Mouse (Mus musculus): ENCODE data around the gene Snd1. TPM values are rescaled to one million over a fixed set of nuclear protein-coding genes. Genes with fewer than 3 reads are reported as not detected.

Gene Snd1
- total and polyA plus RNA-seq, 3 experiments = 97.4 to 153 (median 109) TPM

DNA sequence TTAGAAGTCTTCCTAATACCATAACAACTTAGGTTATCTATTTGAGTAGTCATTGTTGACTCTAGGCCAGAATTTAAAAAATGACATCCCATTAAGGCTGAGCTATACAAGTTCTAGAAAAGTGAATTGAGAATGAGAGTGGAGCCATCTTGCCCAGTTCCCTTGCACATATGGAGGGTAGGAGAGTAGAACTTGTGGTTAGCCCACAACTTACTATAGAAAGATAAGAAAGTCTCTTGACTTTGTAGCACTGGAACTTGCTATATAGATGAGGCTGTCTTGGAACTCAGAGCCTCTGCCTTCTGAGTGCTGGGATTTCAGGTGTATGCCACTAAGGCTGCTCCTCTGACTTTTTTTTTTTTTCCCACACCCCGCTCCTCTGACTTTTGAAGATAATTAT is 46.5 kb downstream of the Snd1 start:
- Histone ChIP-seq H3K4me1 (ENCODE audit: insufficient read depth, low read depth, low read length) (peaks cover 8% of the 10 kb centered on the region), H3K36me3 (replicated peaks) (peaks cover 95% of the 10 kb centered on the region), H3K9me3 (replicated peaks) (no peaks in the 10 kb centered on the region), H3K27me3 (ENCODE audit: insufficient read depth, low read length) (no peaks in the 10 kb centered on the region), H3K4me3 (ENCODE audit: low read depth, low read length) (no peak overlapping the region)
- TF ChIP-seq CTCF (IDR thresholded peaks at IDR 0.05; ENCODE audit: low read depth, low read length) (no peak), GATA2 (IDR thresholded peaks at IDR 0.05; ENCODE audit: borderline replicate concordance, low read depth, low read length) (no peak), TAL1 (conservative IDR thresholded peaks at IDR 0.05; ENCODE audit: low read depth, low read length) (no peak), GATA1 (IDR thresholded peaks at IDR 0.05; ENCODE audit: borderline replicate concordance, low read length) (no peak), POLR2AphosphoS5 (IDR thresholded peaks at IDR 0.05; ENCODE audit: insufficient replicate concordance, low read depth, low read length) (no peak)
- ATAC-seq (ENCODE audit: extremely low read depth, insufficient number of reproducible peaks, low FRiP score, poor library complexity, severe bottlenecking) (no peak), DNase-seq (ENCODE audit: low spot score) (no peak)

DNA sequence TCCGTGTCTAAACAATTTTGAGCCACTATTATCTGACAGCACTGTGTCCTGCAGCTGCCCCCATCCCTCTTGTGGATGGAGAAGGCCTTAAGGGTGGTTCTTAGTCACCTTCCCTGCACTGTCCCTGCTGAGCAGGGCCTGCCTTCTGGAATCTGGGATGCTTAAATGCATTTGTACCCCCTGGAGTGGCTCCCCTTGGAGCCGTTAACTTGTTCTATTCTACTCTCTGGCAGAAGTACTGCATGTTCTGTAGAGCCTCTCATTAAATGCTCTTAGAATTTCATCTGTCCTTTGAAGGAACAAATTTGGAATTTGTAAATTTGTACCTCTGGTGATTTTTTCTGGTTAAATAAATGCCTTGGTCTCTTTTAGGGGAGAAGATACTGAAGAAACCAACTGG is 50.6 kb downstream of the Snd1 start:
- Histone ChIP-seq H3K4me1 (ENCODE audit: insufficient read depth, low read depth, low read length) (no peaks in the 10 kb centered on the region), H3K4me3 (ENCODE audit: low read depth, low read length) (no peak overlapping the region), H3K27me3 (ENCODE audit: insufficient read depth, low read length) (no peaks in the 10 kb centered on the region), H3K36me3 (replicated peaks) (peaks cover 94% of the 10 kb centered on the region), H3K9me3 (replicated peaks) (no peaks in the 10 kb centered on the region)
- ATAC-seq (ENCODE audit: extremely low read depth, insufficient number of reproducible peaks, low FRiP score, poor library complexity, severe bottlenecking) (no peak), DNase-seq (ENCODE audit: low spot score) (no peak)
- TF ChIP-seq GATA2 (IDR thresholded peaks at IDR 0.05; ENCODE audit: borderline replicate concordance, low read depth, low read length) = no peak
- TF ChIP-seq CTCF (IDR thresholded peaks at IDR 0.05; ENCODE audit: low read depth, low read length) = no peak
- TF ChIP-seq TAL1 (conservative IDR thresholded peaks at IDR 0.05; ENCODE audit: low read depth, low read length) = no peak
- TF ChIP-seq GATA1 (IDR thresholded peaks at IDR 0.05; ENCODE audit: borderline replicate concordance, low read length) = no peak
- no peak for TF ChIP-seq POLR2AphosphoS5 (IDR thresholded peaks at IDR 0.05; ENCODE audit: insufficient replicate concordance, low read depth, low read length)

- no peaks in the 10 kb centered on the region for H3K27me3 ChIP-seq (ENCODE audit: insufficient read depth, low read length)
- ATAC-seq (ENCODE audit: extremely low read depth, insufficient number of reproducible peaks, low FRiP score, poor library complexity, severe bottlenecking) (no peak), DNase-seq (ENCODE audit: low spot score) (no peak)
- no peaks in the 10 kb centered on the region for H3K4me1 ChIP-seq (ENCODE audit: insufficient read depth, low read depth, low read length)
- H3K9me3 ChIP-seq (replicated peaks) = peaks cover 2% of the 10 kb centered on the region; the same call in 1 of the 2 replicates
- no peak overlapping the region for H3K4me3 ChIP-seq (ENCODE audit: low read depth, low read length)
- H3K36me3 ChIP-seq (replicated peaks) = peaks cover 89% of the 10 kb centered on the region
- TF ChIP-seq GATA2 (IDR thresholded peaks at IDR 0.05; ENCODE audit: borderline replicate concordance, low read depth, low read length) = no peak
- TF ChIP-seq TAL1 (conservative IDR thresholded peaks at IDR 0.05; ENCODE audit: low read depth, low read length) = no peak
Observed at GRCm38 (mm10) chr6:28527459-28527858, 52.5 kb downstream of the Snd1 start.

DNA sequence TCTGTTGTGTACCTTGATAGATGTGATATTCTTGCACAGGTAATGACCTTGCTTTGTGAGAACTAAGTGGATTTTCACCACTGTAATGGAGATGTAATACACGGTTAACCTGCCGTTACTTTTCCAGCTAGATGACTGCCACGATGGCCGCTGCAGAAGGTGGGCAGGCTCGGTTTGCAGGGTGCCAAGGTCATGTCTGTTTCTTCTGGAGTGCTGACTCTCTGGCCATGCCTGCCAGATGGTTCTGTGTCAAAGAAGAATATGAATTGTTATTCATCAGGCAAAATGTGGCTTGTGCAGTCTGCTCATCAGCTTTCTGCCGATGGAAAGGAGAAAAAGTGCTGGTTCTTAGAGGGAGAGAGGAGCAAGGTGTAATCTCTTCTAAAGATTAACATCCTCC is 53.3 kb downstream of the Snd1 start:
- DNase-seq (ENCODE audit: low spot score) = no peak
- Histone ChIP-seq H3K27me3 (ENCODE audit: insufficient read depth, low read length) (no peaks in the 10 kb centered on the region), H3K4me3 (ENCODE audit: low read depth, low read length) (no peak overlapping the region), H3K36me3 (replicated peaks) (peaks cover 89% of the 10 kb centered on the region), H3K4me1 (ENCODE audit: insufficient read depth, low read depth, low read length) (no peaks in the 10 kb centered on the region), H3K9me3 (replicated peaks) (peaks cover 2% of the 10 kb centered on the region; the same call in 1 of the 2 replicates)
- TF ChIP-seq GATA1 (IDR thresholded peaks at IDR 0.05; ENCODE audit: borderline replicate concordance, low read length) (no peak), CTCF (IDR thresholded peaks at IDR 0.05; ENCODE audit: low read depth, low read length) (no peak), TAL1 (conservative IDR thresholded peaks at IDR 0.05; ENCODE audit: low read depth, low read length) (no peak), POLR2AphosphoS5 (IDR thresholded peaks at IDR 0.05; ENCODE audit: insufficient replicate concordance, low read depth, low read length) (no peak), GATA2 (IDR thresholded peaks at IDR 0.05; ENCODE audit: borderline replicate concordance, low read depth, low read length) (no peak)
- ATAC-seq (ENCODE audit: extremely low read depth, insufficient number of reproducible peaks, low FRiP score, poor library complexity, severe bottlenecking) = no peak

DNA sequence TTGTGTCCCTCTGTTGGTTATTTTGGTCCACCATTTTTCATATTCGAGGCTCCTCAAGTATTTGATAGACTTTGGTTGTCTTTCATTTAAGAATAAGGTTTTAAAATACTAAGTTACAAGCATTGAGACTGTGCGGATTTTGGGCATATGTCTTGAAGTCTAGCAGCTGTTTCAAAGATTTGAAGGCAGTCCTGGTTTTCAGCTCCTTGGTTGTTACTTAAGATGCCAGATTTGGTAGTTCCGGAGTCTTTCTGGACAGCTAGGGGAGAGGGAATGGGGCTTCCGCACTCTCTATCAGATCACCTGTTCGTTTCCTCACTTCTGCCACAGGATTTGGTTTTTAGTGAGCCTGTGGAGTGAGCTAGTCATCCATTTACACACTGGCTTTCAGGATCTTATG is 61.5 kb downstream of the Snd1 start:
- Histone ChIP-seq H3K9me3 (replicated peaks) (peaks cover under 1% of the 10 kb centered on the region; the same call in 1 of the 2 replicates), H3K4me3 (ENCODE audit: low read depth, low read length) (no peak overlapping the region), H3K4me1 (ENCODE audit: insufficient read depth, low read depth, low read length) (no peaks in the 10 kb centered on the region), H3K36me3 (replicated peaks) (peaks cover 83% of the 10 kb centered on the region), H3K27me3 (ENCODE audit: insufficient read depth, low read length) (no peaks in the 10 kb centered on the region)
- ATAC-seq (ENCODE audit: extremely low read depth, insufficient number of reproducible peaks, low FRiP score, poor library complexity, severe bottlenecking) (no peak), DNase-seq (ENCODE audit: low spot score) (no peak)
- no peak for TF ChIP-seq POLR2AphosphoS5 (IDR thresholded peaks at IDR 0.05; ENCODE audit: insufficient replicate concordance, low read depth, low read length)

DNA sequence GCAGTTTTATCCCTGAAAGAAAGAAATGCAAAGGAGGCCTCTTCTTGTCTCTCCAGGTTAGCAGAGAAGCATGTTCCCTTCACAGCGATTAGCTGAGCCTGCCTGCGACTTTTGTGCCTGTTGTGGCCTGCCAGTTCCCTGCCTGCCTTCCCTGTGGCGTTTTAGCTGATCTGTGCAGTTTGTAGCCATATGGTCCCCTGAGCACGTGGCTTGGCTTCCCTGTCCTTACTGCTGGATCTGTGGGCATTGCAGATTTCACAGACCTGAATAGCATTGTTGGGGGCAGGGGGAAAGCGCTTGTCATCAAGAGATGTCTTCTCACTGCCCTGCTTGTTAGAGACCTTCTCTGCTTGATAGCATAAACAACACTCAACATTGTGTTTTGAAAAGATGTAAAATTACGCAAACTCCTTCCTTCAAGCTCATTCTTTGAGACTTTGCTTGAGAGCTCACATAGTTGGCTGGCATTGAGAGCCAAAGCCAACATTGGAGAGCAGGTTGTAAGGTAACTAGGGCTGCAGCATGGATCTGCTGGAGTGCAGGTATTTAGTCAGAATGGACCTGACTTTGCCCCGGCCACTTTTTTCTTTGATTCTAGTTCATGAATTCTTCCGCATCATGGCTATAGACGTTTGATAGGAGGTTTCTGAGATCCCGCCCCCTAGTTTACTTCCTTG is 63.0 kb downstream of the Snd1 start:
- TF ChIP-seq CTCF (IDR thresholded peaks at IDR 0.05; ENCODE audit: low read depth, low read length) = no peak
- TF ChIP-seq POLR2AphosphoS5 (IDR thresholded peaks at IDR 0.05; ENCODE audit: insufficient replicate concordance, low read depth, low read length) = no peak
- TF ChIP-seq GATA2 (IDR thresholded peaks at IDR 0.05; ENCODE audit: borderline replicate concordance, low read depth, low read length) = no peak
- TF ChIP-seq GATA1 (IDR thresholded peaks at IDR 0.05; ENCODE audit: borderline replicate concordance, low read length) = no peak
- no peak for TF ChIP-seq TAL1 (conservative IDR thresholded peaks at IDR 0.05; ENCODE audit: low read depth, low read length)
- DNase-seq (ENCODE audit: low spot score) = no peak
- Histone ChIP-seq H3K36me3 (replicated peaks) (peaks cover 86% of the 10 kb centered on the region), H3K9me3 (replicated peaks) (no peaks in the 10 kb centered on the region), H3K27me3 (ENCODE audit: insufficient read depth, low read length) (no peaks in the 10 kb centered on the region), H3K4me1 (ENCODE audit: insufficient read depth, low read depth, low read length) (no peaks in the 10 kb centered on the region), H3K4me3 (ENCODE audit: low read depth, low read length) (no peak overlapping the region)
- no peak for ATAC-seq (ENCODE audit: extremely low read depth, insufficient number of reproducible peaks, low FRiP score, poor library complexity, severe bottlenecking)

All from G1E (cell line).